Mouse (Mus musculus) CH12.LX (cell line): ENCODE measurements around the gene Fam107b. TPM values are rescaled to one million over a fixed set of nuclear protein-coding genes. Genes with fewer than 3 reads are reported as not detected.

ENCODE experiments used
- DNase-seq: peaks from one replicate; pipeline ENCODE4 v3.0.0-alpha.2; 2013; ENCODE audit errors: extremely low read depth
- H3K27ac ChIP-seq: 2 replicates; pipeline ENCODE4 v1.5.1; 2012; ENCODE audit warnings: low read depth, mild to moderate bottlenecking, control low read depth, moderate library complexity; ENCODE audit not compliant: insufficient read depth
- H3K27me3 ChIP-seq: replicated peaks from 2 replicates; pipeline ENCODE3; 2012; ENCODE audit warnings: inconsistent platforms
- H3K36me3 ChIP-seq, 2 experiments: replicated peaks in 1 of 2; 2 replicates each; pipeline versions ENCODE3 to v1.6.1; 2012; ENCODE audit warnings: inconsistent platforms in 1 of 2, low read length in 1 of 2, mild to moderate bottlenecking in 1 of 2, mixed read lengths in 1 of 2, moderate library complexity in 1 of 2; ENCODE audit not compliant: control insufficient read depth in 1 of 2, insufficient read depth in 1 of 2
- H3K4me1 ChIP-seq, 2 experiments: 2 replicates each; pipeline ENCODE4 v1.6.1; 2012; ENCODE audit warnings: inconsistent platforms in 1 of 2, moderate library complexity in 1 of 2; ENCODE audit not compliant: insufficient read depth in 2 of 2, control insufficient read depth in 1 of 2
- H3K4me2 ChIP-seq: 2 replicates; pipeline ENCODE4 v1.6.1; 2012; ENCODE audit warnings: low read depth, mild to moderate bottlenecking, control low read depth; ENCODE audit not compliant: poor library complexity, insufficient read depth, severe bottlenecking
- H3K4me3 ChIP-seq, 3 experiments: fragments of 150-350 bp in 1 of 3; sonication (generic) in 1 of 3; replicated peaks in 1 of 3; 2 replicates each; pipeline versions ENCODE3 to v1.5.1; 2011 to 2012; ENCODE audit warnings: low read depth in 2 of 3, low read length in 2 of 3, mild to moderate bottlenecking in 2 of 3, moderate library complexity in 2 of 3, control low read depth in 1 of 3, improper control_type of control experiment in 1 of 3, inconsistent platforms in 1 of 3, mixed read lengths in 1 of 3; ENCODE audit not compliant: poor library complexity in 1 of 3
- H3K79me2 ChIP-seq: replicated peaks from 2 replicates; pipeline ENCODE4 v1.6.1; 2012; ENCODE audit warnings: mild to moderate bottlenecking, moderate library complexity; ENCODE audit not compliant: control insufficient read depth, poor library complexity, insufficient read depth, severe bottlenecking; ENCODE audit errors: extremely low read depth
- H3K9ac ChIP-seq: 2 replicates; pipeline ENCODE4 v1.6.1; 2012; ENCODE audit warnings: low read depth, mild to moderate bottlenecking, control low read depth, moderate library complexity; ENCODE audit not compliant: insufficient read depth
- H3K9me3 ChIP-seq: replicated peaks from 2 replicates; pipeline ENCODE3; 2012; ENCODE audit warnings: low read length, inconsistent platforms, mixed read lengths
- CTCF ChIP-seq, 2 experiments: IDR thresholded peaks in 1 of 2; conservative IDR thresholded peaks in 1 of 2; 2 replicates each; pipeline ENCODE4 v1.5.1; 2011 to 2012; ENCODE audit warnings: low read depth in 2 of 2, low read length in 2 of 2, improper control_type of control experiment in 1 of 2, inconsistent platforms in 1 of 2, mild to moderate bottlenecking in 1 of 2, moderate library complexity in 1 of 2
- EP300 ChIP-seq: IDR thresholded peaks from 2 replicates; pipeline ENCODE4 v1.6.1; 2011; ENCODE audit warnings: low read length, improper control_type of control experiment
- ETS1 ChIP-seq: conservative IDR thresholded peaks from 2 replicates; pipeline ENCODE4 v1.6.1; 2012; ENCODE audit warnings: low read depth, mild to moderate bottlenecking, inconsistent platforms, low read length, improper control_type of control experiment, moderate library complexity
- GABPA ChIP-seq: IDR thresholded peaks from 2 replicates; pipeline ENCODE4 v1.6.1; 2012; ENCODE audit warnings: low read depth, low read length, improper control_type of control experiment, inconsistent platforms; ENCODE audit not compliant: insufficient replicate concordance
- HCFC1 ChIP-seq: IDR thresholded peaks from 2 replicates; pipeline ENCODE4 v1.6.1; 2012; ENCODE audit warnings: low read depth, mild to moderate bottlenecking, inconsistent platforms, low read length, improper control_type of control experiment
- IRF4 ChIP-seq: IDR thresholded peaks from 2 replicates; pipeline ENCODE4 v1.6.1; 2014; ENCODE audit warnings: low read depth, mild to moderate bottlenecking, inconsistent platforms, low read length, improper control_type of control experiment
- JUND ChIP-seq: conservative IDR thresholded peaks from 2 replicates; pipeline ENCODE4 v1.6.1; 2011; ENCODE audit warnings: low read depth, low read length, improper control_type of control experiment
- MAFK ChIP-seq: IDR thresholded peaks from 2 replicates; pipeline ENCODE4 v1.6.1; 2011; ENCODE audit warnings: low read length, improper control_type of control experiment; ENCODE audit not compliant: insufficient replicate concordance
- MAX ChIP-seq: IDR thresholded peaks from 2 replicates; pipeline ENCODE4 v1.6.1; 2011; ENCODE audit warnings: low read length, improper control_type of control experiment
- MAZ ChIP-seq: IDR thresholded peaks from 2 replicates; pipeline ENCODE4 v1.6.1; 2012; ENCODE audit warnings: low read depth, mild to moderate bottlenecking, inconsistent platforms, low read length, improper control_type of control experiment, moderate library complexity
- MEF2A ChIP-seq: IDR thresholded peaks from 2 replicates; pipeline ENCODE4 v1.6.1; 2014; ENCODE audit warnings: low read depth, mild to moderate bottlenecking, inconsistent platforms, low read length, improper control_type of control experiment, borderline replicate concordance
- MXI1 ChIP-seq: IDR thresholded peaks from 2 replicates; pipeline ENCODE4 v1.6.1; 2011; ENCODE audit warnings: mild to moderate bottlenecking, low read depth, low read length, improper control_type of control experiment
- MYC ChIP-seq: IDR thresholded peaks from 2 replicates; pipeline ENCODE4 v1.6.1; 2011; ENCODE audit warnings: low read depth, mild to moderate bottlenecking, improper control_type of control experiment, low read length
- NRF1 ChIP-seq: IDR thresholded peaks from 2 replicates; pipeline ENCODE4 v1.6.1; 2014; ENCODE audit warnings: low read depth, mild to moderate bottlenecking, inconsistent platforms, low read length, improper control_type of control experiment, moderate library complexity
- POLR2AphosphoS2 ChIP-seq: IDR thresholded peaks from 2 replicates; pipeline ENCODE4 v1.6.1; 2011; ENCODE audit warnings: low read depth, low read length, improper control_type of control experiment
- RAD21 ChIP-seq: IDR thresholded peaks from 2 replicates; pipeline ENCODE4 v1.6.1; 2011; ENCODE audit warnings: low read depth, mild to moderate bottlenecking, low read length, improper control_type of control experiment, moderate library complexity
- SMC3 ChIP-seq: IDR thresholded peaks from 2 replicates; pipeline ENCODE4 v1.6.1; 2011; ENCODE audit warnings: low read depth, low read length, improper control_type of control experiment
- TCF12 ChIP-seq: IDR thresholded peaks from 2 replicates; pipeline ENCODE4 v1.6.1; 2014; ENCODE audit warnings: low read depth, mild to moderate bottlenecking, inconsistent platforms, low read length, improper control_type of control experiment
- USF2 ChIP-seq: conservative IDR thresholded peaks from 2 replicates; pipeline ENCODE4 v1.6.1; 2011; ENCODE audit warnings: low read depth, low read length, improper control_type of control experiment
- ZC3H11A ChIP-seq: IDR thresholded peaks from 2 replicates; pipeline ENCODE4 v1.6.1; 2012; ENCODE audit warnings: low read depth, mild to moderate bottlenecking, inconsistent platforms, low read length, improper control_type of control experiment
- ZKSCAN1 ChIP-seq: IDR thresholded peaks from 2 replicates; pipeline ENCODE4 v1.6.1; 2012; ENCODE audit warnings: low read depth, inconsistent platforms, low read length, improper control_type of control experiment, borderline replicate concordance
- ZNF384 ChIP-seq: IDR thresholded peaks from 2 replicates; pipeline ENCODE4 v1.6.1; 2012; ENCODE audit warnings: low read depth, low read length, improper control_type of control experiment, inconsistent platforms
- dilution Hi-C: fragments of 300-500 bp; cut with MboI; formaldehyde crosslinking; loops from 2 replicates; pipeline ENCODE4 v1.14.3; 2020; ENCODE audit warnings: low sequenced_read_pairs; ENCODE audit not compliant: extremely low pct_unique_long_range_greater_than_20kb, extremely low pct_ligation_motif_present
- in situ Hi-C: fragments of 300-500 bp; cut with MboI; formaldehyde crosslinking; loops from 3 replicates; pipeline ENCODE4 v1.14.3; 2019; ENCODE audit warnings: low sequenced_read_pairs, low pct_ligation_motif_present, low pct_unique_long_range_greater_than_20kb, mixed read lengths
- polyA plus RNA-seq: library from polyadenylated mRNA; unstranded; fragments of >175 nt; gene quantifications from 2 replicates; pipeline ENCODE4 v1.2.1, GENCODE M21; 2012; ENCODE audit warnings: low read depth; ENCODE audit not compliant: insufficient read length
- total RNA-seq, 2 experiments: library from RNA; depleted of rRNA; stranded (reverse); fragments of 300-350 nt in 1 of 2; fragments of >200 nt in 1 of 2; gene quantifications; 2 replicates each; pipeline ENCODE4 v1.2.3; 2012 to 2014

Gene Fam107b
- total and polyA plus RNA-seq, 3 experiments: 42.6 to 113 (median 71.7) TPM

- in situ Hi-C loops (no loop called here), dilution Hi-C loops (no loop called here)
- Histone ChIP-seq H3K27me3 (no peaks in the 10 kb centered on the region), H3K9me3 (no peaks in the 10 kb centered on the region), H3K4me1 (peaks cover 0 to 6% of the 10 kb centered on the region in 2 experiments; a peak in 2 of 4 replicates), H3K4me2 (no peak overlapping the region), H3K27ac (no peak overlapping the region), H3K4me3 (no peak overlapping the region), H3K79me2 (no peaks in the 10 kb centered on the region), H3K36me3 (no peaks in the 10 kb centered on the region), H3K9ac (no peak overlapping the region)
- DNase-seq: no peak
- TF ChIP-seq ZNF384 (no peak), TCF12 (no peak), ETS1 (no peak), SMC3 (no peak), GABPA (no peak), MAX (no peak)
These were observed 32.3 kb downstream of the Fam107b start for GRCm38 (mm10) chr2:3602599-3602998.

GRCm38 (mm10) chr2:3603181-3603580 is 32.9 kb downstream of the Fam107b start:
- Histone ChIP-seq H3K79me2 (no peaks in the 10 kb centered on the region), H3K4me1 (peaks cover 0 to 6% of the 10 kb centered on the region in 2 experiments; a peak in 2 of 4 replicates), H3K9me3 (no peaks in the 10 kb centered on the region), H3K36me3 (no peaks in the 10 kb centered on the region), H3K9ac (no peak overlapping the region), H3K27me3 (no peaks in the 10 kb centered on the region)
- dilution Hi-C loops: no loop called here
- DNase-seq: no peak
- in situ Hi-C loops: no loop called here
- TF ChIP-seq IRF4: no peak
- no peak for TF ChIP-seq RAD21
- TF ChIP-seq NRF1: no peak
- no peak for TF ChIP-seq ZC3H11A
- no peak for TF ChIP-seq MAFK
- no peak for TF ChIP-seq HCFC1
- no peak for TF ChIP-seq ZNF384
- no peak for TF ChIP-seq EP300
- no peak for TF ChIP-seq MAZ
- no peak for TF ChIP-seq USF2
- TF ChIP-seq POLR2AphosphoS2: no peak
- no peak for TF ChIP-seq TCF12
- TF ChIP-seq MEF2A: no peak
- no peak for TF ChIP-seq SMC3
- TF ChIP-seq MXI1: no peak
- no peak for TF ChIP-seq ZKSCAN1
- no peak for TF ChIP-seq CTCF (conservative IDR thresholded peaks at IDR 0.05 in 1 of 2, IDR thresholded peaks at IDR 0.05 in 1 of 2; ENCODE audit: low read depth in 2 of 2, low read length in 2 of 2)
- no peak for TF ChIP-seq MYC
- no peak for TF ChIP-seq ETS1
- TF ChIP-seq JUND: no peak
- TF ChIP-seq, all 38 proteins: peak for 0
- Histone ChIP-seq H3K4me3 (no peak overlapping the region), H3K4me2 (no peak overlapping the region), H3K27ac (no peak overlapping the region)
